In genomic region chr14:22296655-22297239, GRCm38 (mm10) we compare ENCODE assay signal across 17 mouse cellular contexts.
DNase-seq lines count a peak whose midpoint lies in the region; ATAC-seq lines count a peak whose summit lies in the region.
"Had no signal": no experiment of that assay in that cellular context is flagged by ENCODE, and none has a peak within 500 bp of the region (broad histone marks: within the 10 kb centered on the region; RNA-seq: fewer than 3 reads in every experiment).

No protein-coding gene starts in this region.

- H3K4me1 ChIP-seq in forebrain, embryonic 14.5 days (ENCODE audit: control insufficient read depth, insufficient read depth, low read length): no peaks in the 10 kb centered on the region
- no peaks in the 10 kb centered on the region for H3K4me1 ChIP-seq in forebrain, embryonic 13.5 days
- no peaks in the 10 kb centered on the region; the same call in 1 of the 2 replicates for H3K4me1 ChIP-seq in kidney, embryonic 14.5 days (ENCODE audit: control insufficient read depth, insufficient read depth, low read length)
- H3K4me1 ChIP-seq in midbrain, embryonic 14.5 days (ENCODE audit: control insufficient read depth, insufficient read depth, low read length): no peaks in the 10 kb centered on the region
- no peaks in the 10 kb centered on the region for H3K4me1 ChIP-seq in midbrain, embryonic 16.5 days (ENCODE audit: control insufficient read depth, insufficient read depth, low read length)
- H3K4me1 ChIP-seq: embryonic facial prominence, embryonic 10.5 days; forebrain, embryonic 15.5 days; heart, embryonic 15.5 days had no signal

- no peak overlapping the region for H3K4me2 ChIP-seq in forebrain, embryonic 14.5 days (ENCODE audit: low read length)
- no peak overlapping the region for H3K4me2 ChIP-seq in forebrain, embryonic 13.5 days
- H3K4me2 ChIP-seq in kidney, embryonic 14.5 days (replicated peaks; ENCODE audit: low read depth, low read length): no peak overlapping the region
- no peak overlapping the region for H3K4me2 ChIP-seq in midbrain, embryonic 14.5 days (ENCODE audit: low read length)
- no peak overlapping the region for H3K4me2 ChIP-seq in midbrain, embryonic 16.5 days (ENCODE audit: low read length)
- H3K4me2 ChIP-seq: forebrain, embryonic 15.5 days; heart, embryonic 11.5 days; heart, embryonic 15.5 days; hindbrain, embryonic 14.5 days had no signal

- ATAC-seq in forebrain, embryonic 14.5 days: no peak
- ATAC-seq in forebrain, embryonic 13.5 days: no peak
- ATAC-seq in kidney, embryonic 14.5 days (ENCODE audit: low FRiP score, low TSS enrichment): peak; percentile 57
- ATAC-seq in midbrain, embryonic 14.5 days (ENCODE audit: low FRiP score, low TSS enrichment): no peak
- no peak for ATAC-seq in midbrain, embryonic 16.5 days
- ATAC-seq: forebrain, embryonic 15.5 days had no signal

- H3K4me3 ChIP-seq in forebrain, embryonic 14.5 days (ENCODE audit: low read depth, low read length): no peak overlapping the region
- no peak overlapping the region for H3K4me3 ChIP-seq in forebrain, embryonic 13.5 days
- H3K4me3 ChIP-seq in kidney, embryonic 14.5 days (ENCODE audit: low read length): no peak overlapping the region
- no peak overlapping the region for H3K4me3 ChIP-seq in midbrain, embryonic 14.5 days (replicated peaks; ENCODE audit: low read depth, low read length)
- H3K4me3 ChIP-seq in midbrain, embryonic 16.5 days (ENCODE audit: low read depth, low read length): no peak overlapping the region
- H3K4me3 ChIP-seq: embryonic facial prominence, embryonic 10.5 days; forebrain, embryonic 15.5 days; heart, embryonic 15.5 days had no signal

- no peaks in the 10 kb centered on the region for H3K9me3 ChIP-seq in forebrain, embryonic 14.5 days (replicated peaks; ENCODE audit: control insufficient read depth, low read length)
- H3K9me3 ChIP-seq in forebrain, embryonic 13.5 days (replicated peaks): no peaks in the 10 kb centered on the region
- no peaks in the 10 kb centered on the region for H3K9me3 ChIP-seq in kidney, embryonic 14.5 days (ENCODE audit: control insufficient read depth, low read length)
- no peaks in the 10 kb centered on the region for H3K9me3 ChIP-seq in midbrain, embryonic 14.5 days (ENCODE audit: control insufficient read depth, low read length)
- no peaks in the 10 kb centered on the region for H3K9me3 ChIP-seq in midbrain, embryonic 16.5 days (replicated peaks; ENCODE audit: control insufficient read depth, low read length, poor library complexity, severe bottlenecking)
- H3K9me3 ChIP-seq: embryonic facial prominence, embryonic 10.5 days; forebrain, embryonic 15.5 days; heart, embryonic 15.5 days had no signal

- H3K27ac ChIP-seq in forebrain, embryonic 14.5 days (ENCODE audit: low read depth, low read length): no peak overlapping the region
- H3K27ac ChIP-seq in forebrain, embryonic 13.5 days: no peak overlapping the region
- no peak overlapping the region for H3K27ac ChIP-seq in kidney, embryonic 14.5 days (ENCODE audit: low read depth, low read length)
- no peak overlapping the region for H3K27ac ChIP-seq in midbrain, embryonic 14.5 days (replicated peaks; ENCODE audit: low read depth, low read length)
- no peak overlapping the region for H3K27ac ChIP-seq in midbrain, embryonic 16.5 days (ENCODE audit: low read length)
- H3K27ac ChIP-seq: embryonic facial prominence, embryonic 10.5 days; forebrain, embryonic 15.5 days; heart, embryonic 15.5 days; hindbrain, embryonic 14.5 days had no signal

- H3K36me3 ChIP-seq in forebrain, embryonic 14.5 days (ENCODE audit: control insufficient read depth, insufficient read depth, low read length): no peaks in the 10 kb centered on the region
- no peaks in the 10 kb centered on the region for H3K36me3 ChIP-seq in forebrain, embryonic 13.5 days (ENCODE audit: poor library complexity, severe bottlenecking)
- H3K36me3 ChIP-seq in kidney, embryonic 14.5 days (ENCODE audit: control insufficient read depth, insufficient read depth, low read length): no peaks in the 10 kb centered on the region
- no peaks in the 10 kb centered on the region for H3K36me3 ChIP-seq in midbrain, embryonic 14.5 days (ENCODE audit: control insufficient read depth, insufficient read depth, low read length)
- H3K36me3 ChIP-seq in midbrain, embryonic 16.5 days (ENCODE audit: control insufficient read depth, insufficient read depth, low read length): no peaks in the 10 kb centered on the region
- H3K36me3 ChIP-seq: embryonic facial prominence, embryonic 10.5 days; forebrain, embryonic 15.5 days; heart, embryonic 15.5 days had no signal

- 0 out of 2 replicates have a peak, but pooled peaks cover 4% of the 10 kb centered on the region for H3K27me3 ChIP-seq in forebrain, embryonic 14.5 days (replicated peaks; ENCODE audit: control insufficient read depth, insufficient read depth, low read length)
- H3K27me3 ChIP-seq in forebrain, embryonic 13.5 days: peaks cover 10% of the 10 kb centered on the region; the same call in 1 of the 2 replicates
- no peaks in the 10 kb centered on the region for H3K27me3 ChIP-seq in kidney, embryonic 14.5 days (ENCODE audit: control insufficient read depth, insufficient read depth, low read length)
- H3K27me3 ChIP-seq in midbrain, embryonic 14.5 days (ENCODE audit: control insufficient read depth, insufficient read depth, low read length): no peaks in the 10 kb centered on the region
- no peaks in the 10 kb centered on the region; the same call in none of the 2 replicates for H3K27me3 ChIP-seq in midbrain, embryonic 16.5 days (ENCODE audit: control insufficient read depth, insufficient read depth, low read depth, low read length)
- H3K27me3 ChIP-seq: forebrain, embryonic 15.5 days; heart, embryonic 15.5 days had no signal

- no peak overlapping the region for H3K9ac ChIP-seq in forebrain, embryonic 14.5 days (ENCODE audit: low read length)
- no peak overlapping the region for H3K9ac ChIP-seq in forebrain, embryonic 13.5 days
- H3K9ac ChIP-seq in kidney, embryonic 14.5 days (ENCODE audit: low read depth, low read length): no peak overlapping the region
- no peak overlapping the region for H3K9ac ChIP-seq in midbrain, embryonic 14.5 days (replicated peaks; ENCODE audit: low read length)
- no peak overlapping the region for H3K9ac ChIP-seq in midbrain, embryonic 16.5 days (ENCODE audit: low read depth, low read length)
- H3K9ac ChIP-seq: forebrain, embryonic 15.5 days; heart, embryonic 15.5 days; hindbrain, embryonic 14.5 days had no signal

- peak; percentile 13 for DNase-seq in forebrain, embryonic 14.5 days (ENCODE audit: low spot score)
- DNase-seq in kidney, adult 18-20 months: no peak
- peak; percentile 40 for DNase-seq in midbrain, embryonic 14.5 days
- peak; percentile 62 for DNase-seq in mesoderm, embryonic 11.5 days (ENCODE audit: low read depth, low spot score)
- DNase-seq: adrenal gland, adult 8-10 months; cerebellum, adult 2 months; cerebellum, postnatal 10 days; gastrocnemius, postnatal 36 days; heart, postnatal 14 days had no signal

- WGBS in forebrain, embryonic 14.5 days: 76% methylated on average over 3 of the region's 3 CpGs
- WGBS in forebrain, embryonic 13.5 days: 76% methylated on average over 3 of the region's 3 CpGs
- whole genome bisulfite sequencing in kidney, embryonic 14.5 days: 8% methylated on average over 3 of the region's 3 CpGs
- WGBS in midbrain, embryonic 14.5 days: 77% methylated on average over 3 of the region's 3 CpGs
- WGBS in midbrain, embryonic 16.5 days: 78% methylated on average over 3 of the region's 3 CpGs
